ENCODE assay signal across 18 mouse cellular contexts in genomic region chr11:71908616-71909015, GRCm38 (mm10).
DNase-seq lines count a peak whose midpoint lies in the region; ATAC-seq and TF ChIP-seq lines count a peak whose summit lies in the region.
"Had no signal": no experiment of that assay in that cellular context is flagged by ENCODE, and none has a peak within 500 bp of the region (broad histone marks: within the 10 kb centered on the region; RNA-seq: fewer than 3 reads in every experiment).

No protein-coding gene starts in this region.

- no peak for TF ChIP-seq RAD21 in CH12.LX (IDR thresholded peaks at IDR 0.05; ENCODE audit: low read depth, low read length)

- intact Hi-C loops in heart, postnatal 36 days (cut with DNase I) = no loop called here

- H3K4me1 ChIP-seq in CH12.LX (ENCODE audit: control insufficient read depth in 1 of 2, insufficient read depth in 2 of 2) = no peaks in the 10 kb centered on the region; a peak in 1 of 4 replicates
- no peaks in the 10 kb centered on the region for H3K4me1 ChIP-seq in embryonic facial prominence, embryonic 11.5 days (ENCODE audit: control insufficient read depth, insufficient read depth, low read length)
- H3K4me1 ChIP-seq: embryonic facial prominence, embryonic 12.5 days; forebrain, embryonic 10.5 days; heart, embryonic 13.5 days; kidney, embryonic 15.5 days; midbrain, embryonic 13.5 days had no signal

- H3K9me3 ChIP-seq in CH12.LX (replicated peaks; ENCODE audit: low read length) = peaks cover 3% of the 10 kb centered on the region
- H3K9me3 ChIP-seq in embryonic facial prominence, embryonic 11.5 days (replicated peaks; ENCODE audit: control insufficient read depth, low read length) = no peaks in the 10 kb centered on the region
- H3K9me3 ChIP-seq: embryonic facial prominence, embryonic 12.5 days; forebrain, embryonic 10.5 days; heart, embryonic 13.5 days; kidney, embryonic 15.5 days; midbrain, embryonic 13.5 days had no signal

- H3K4me2 ChIP-seq in CH12.LX (ENCODE audit: insufficient read depth, low read depth, poor library complexity, severe bottlenecking) = no peak overlapping the region
- H3K4me2 ChIP-seq in embryonic facial prominence, embryonic 11.5 days (ENCODE audit: low read depth, low read length) = no peak overlapping the region
- H3K4me2 ChIP-seq: embryonic facial prominence, embryonic 12.5 days; heart, embryonic 13.5 days; kidney, embryonic 15.5 days; midbrain, embryonic 13.5 days had no signal

- no peaks in the 10 kb centered on the region for H3K36me3 ChIP-seq in CH12.LX (replicated peaks in 1 of 2; ENCODE audit: control insufficient read depth in 1 of 2, insufficient read depth in 1 of 2, low read length in 1 of 2)
- no peaks in the 10 kb centered on the region for H3K36me3 ChIP-seq in embryonic facial prominence, embryonic 11.5 days (replicated peaks; ENCODE audit: control insufficient read depth, insufficient read depth, low read depth, low read length)
- H3K36me3 ChIP-seq: embryonic facial prominence, embryonic 12.5 days; forebrain, embryonic 10.5 days; heart, embryonic 13.5 days; kidney, embryonic 15.5 days; midbrain, embryonic 13.5 days had no signal

- no peak overlapping the region for H3K27ac ChIP-seq in CH12.LX (ENCODE audit: insufficient read depth, low read depth)
- H3K27ac ChIP-seq in embryonic facial prominence, embryonic 11.5 days (replicated peaks; ENCODE audit: low read depth, low read length) = no peak overlapping the region
- H3K27ac ChIP-seq: embryonic facial prominence, embryonic 12.5 days; forebrain, embryonic 10.5 days; heart, embryonic 13.5 days; kidney, embryonic 15.5 days; midbrain, embryonic 13.5 days had no signal

- TF ChIP-seq EP300 in CH12.LX (IDR thresholded peaks at IDR 0.05; ENCODE audit: low read length) = no peak

- 38% methylated on average over 7 of the region's 7 CpGs for WGBS in embryonic facial prominence, embryonic 11.5 days

- H3K9ac ChIP-seq in CH12.LX (ENCODE audit: insufficient read depth, low read depth) = no peak overlapping the region
- H3K9ac ChIP-seq in embryonic facial prominence, embryonic 11.5 days (replicated peaks; ENCODE audit: low read length) = no peak overlapping the region
- H3K9ac ChIP-seq: embryonic facial prominence, embryonic 12.5 days; heart, embryonic 13.5 days; kidney, embryonic 15.5 days; midbrain, embryonic 13.5 days had no signal

- in situ Hi-C loops in CH12.LX (cut with MboI; ENCODE audit: low pct_ligation_motif_present, low pct_unique_long_range_greater_than_20kb, low sequenced_read_pairs) = no loop called here

- peaks cover 50% of the 10 kb centered on the region for H3K27me3 ChIP-seq in CH12.LX (replicated peaks)
- H3K27me3 ChIP-seq in embryonic facial prominence, embryonic 11.5 days (ENCODE audit: control insufficient read depth, insufficient read depth, low read length) = no peaks in the 10 kb centered on the region
- H3K27me3 ChIP-seq: embryonic facial prominence, embryonic 12.5 days; heart, embryonic 13.5 days; kidney, embryonic 15.5 days; midbrain, embryonic 13.5 days had no signal

- TF ChIP-seq CTCF in CH12.LX (conservative IDR thresholded peaks at IDR 0.05 in 1 of 2, IDR thresholded peaks at IDR 0.05 in 1 of 2; ENCODE audit: low read depth in 2 of 2, low read length in 2 of 2) = no peak

- no peaks in the 10 kb centered on the region for H3K79me2 ChIP-seq in CH12.LX (replicated peaks; ENCODE audit: control insufficient read depth, extremely low read depth, insufficient read depth, poor library complexity, severe bottlenecking)

- dilution Hi-C loops in CH12.LX (cut with MboI; ENCODE audit: extremely low pct_ligation_motif_present, extremely low pct_unique_long_range_greater_than_20kb, low sequenced_read_pairs) = no loop called here

- no peak for ATAC-seq in embryonic facial prominence, embryonic 11.5 days (replicated peaks; ENCODE audit: insufficient number of reproducible peaks, low FRiP score, low TSS enrichment, low read depth)
- ATAC-seq: inflammation-experienced regulatory T-cells, adult 6 months; midbrain, embryonic 13.5 days had no signal

- H3K4me3 ChIP-seq in CH12.LX (replicated peaks in 1 of 3; ENCODE audit: low read depth in 2 of 3, low read length in 2 of 3, poor library complexity in 1 of 3) = no peak overlapping the region
- H3K4me3 ChIP-seq in embryonic facial prominence, embryonic 11.5 days (ENCODE audit: low read depth, low read length) = no peak overlapping the region
- H3K4me3 ChIP-seq: embryonic facial prominence, embryonic 12.5 days; forebrain, embryonic 10.5 days; heart, embryonic 13.5 days; kidney, embryonic 15.5 days; midbrain, embryonic 13.5 days had no signal

- peak; percentile 17 to 20 for DNase-seq in adrenal gland, postnatal 36 days
- no peak for DNase-seq in adrenal gland, postnatal 4 days (ENCODE audit: low spot score in 2 of 2)
- DNase-seq in CH12.LX (ENCODE audit: extremely low read depth) (peak; percentile 7), R1 (ENCODE audit: low read depth, low spot score) (peak; percentile 18)
- peak; percentile 56 for DNase-seq in embryonic facial prominence, embryonic 11.5 days (ENCODE audit: low spot score)
- DNase-seq in heart, postnatal 36 days = no peak
- no peak for DNase-seq in spleen, postnatal 10 days (ENCODE audit: low spot score in 2 of 2)
- DNase-seq in layer of hippocampus, postnatal 10 days (ENCODE audit: low spot score in 2 of 2) = no peak
- DNase-seq: cerebellum, adult 9-10 months; liver; lung, adult 18-20 months; thymus, postnatal 4 days had no signal

- TF ChIP-seq POLR2A in CH12.LX (IDR thresholded peaks at IDR 0.05; ENCODE audit: low read depth, low read length) = no peak

TF ChIP-seq in CH12.LX, 34 proteins besides CTCF, POLR2A, EP300 and RAD21:
- TF ChIP-seq POLR2AphosphoS2 (IDR thresholded peaks at IDR 0.05; ENCODE audit: low read depth, low read length) (no peak), MYC (IDR thresholded peaks at IDR 0.05; ENCODE audit: low read depth, low read length) (no peak), ZMIZ1 (IDR thresholded peaks at IDR 0.05; ENCODE audit: low read depth, low read length) (no peak), CHD2 (IDR thresholded peaks at IDR 0.05; ENCODE audit: low read length) (no peak), IRF4 (IDR thresholded peaks at IDR 0.05; ENCODE audit: low read depth, low read length) (no peak), MAZ (IDR thresholded peaks at IDR 0.05; ENCODE audit: low read depth, low read length) (no peak), MXI1 (IDR thresholded peaks at IDR 0.05; ENCODE audit: low read depth, low read length) (no peak)

Comparison
In these comparisons a context has a peak if more than half of its experiments do, and no peak if none do; other contexts are left out.
1. DNase-seq: peak in adrenal gland, postnatal 36 days (2 of 2), CH12.LX (single experiment), R1 (single experiment) and embryonic facial prominence, embryonic 11.5 days (single experiment); none in adrenal gland, postnatal 4 days (0 of 2), heart, postnatal 36 days (0 of 2), spleen, postnatal 10 days (0 of 2) and layer of hippocampus, postnatal 10 days (0 of 2).